Mouse (Mus musculus): ENCODE data around the gene Vmn2r19. TPM values are rescaled to one million over a fixed set of nuclear protein-coding genes. Genes with fewer than 3 reads are reported as not detected.

The Vmn2r19 gene
- total and polyA plus RNA-seq, 3 experiments: not detected

DNA sequence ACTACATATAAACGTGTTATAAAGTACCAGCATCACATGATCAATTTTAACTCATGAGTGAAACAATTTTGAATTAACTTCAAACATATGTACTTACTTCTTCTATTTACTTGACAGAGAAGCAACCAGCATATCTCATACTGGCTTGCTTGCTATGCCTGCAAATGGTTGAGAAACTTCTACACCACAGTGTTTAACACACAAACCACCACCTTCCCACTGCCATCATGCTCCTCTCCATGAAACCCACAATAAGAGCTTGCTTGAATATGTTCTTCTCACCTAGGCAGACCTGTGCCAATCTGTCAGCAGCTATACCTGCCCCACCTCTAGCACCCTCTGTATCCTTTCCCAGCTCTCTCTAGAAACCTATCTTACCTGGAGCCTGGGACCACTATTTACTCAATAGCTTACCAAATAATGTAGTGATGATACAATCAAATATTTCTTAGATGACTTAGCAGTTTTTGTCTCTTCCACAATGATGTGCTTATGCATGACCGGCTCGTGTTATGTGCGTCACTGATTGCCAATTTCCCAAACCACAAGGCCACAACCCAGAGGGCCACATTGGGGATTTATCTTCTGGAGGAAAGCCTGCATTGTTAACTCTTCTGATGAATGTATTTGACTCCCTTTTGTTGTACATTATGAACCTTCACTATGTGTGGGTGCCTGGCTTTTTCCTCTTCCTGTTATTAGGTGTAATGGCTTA, 48.1 kb upstream of the Vmn2r19 start:
- TF ChIP-seq POLR2AphosphoS5 (IDR thresholded peaks at IDR 0.05; ENCODE audit: borderline replicate concordance, low read depth, low read length) (no peak), USF2 (IDR thresholded peaks at IDR 0.05; ENCODE audit: borderline replicate concordance in 1 of 2, insufficient read depth in 1 of 2, low read depth in 1 of 2, low read length in 2 of 2) (no peak), EP300 (IDR thresholded peaks at IDR 0.05; ENCODE audit: low read depth in 1 of 2, low read length in 2 of 2) (peak in 1 of 2 experiments; percentile 33; a peak in 1 of 4 replicates), UBTF (IDR thresholded peaks at IDR 0.05; ENCODE audit: borderline replicate concordance, insufficient read depth, low read depth, low read length) (no peak), HCFC1 (IDR thresholded peaks at IDR 0.05; ENCODE audit: low read depth, low read length) (no peak), GATA1 (IDR thresholded peaks at IDR 0.05; ENCODE audit: low read depth, low read length) (0 out of 2 replicates have a peak, but pooled peaks have one; percentile 8), MAX (IDR thresholded peaks at IDR 0.05; ENCODE audit: low read length) (no peak)
- peak; percentile 32 for DNase-seq (ENCODE audit: low read depth, low spot score)
- no peak overlapping the region for H3K4me3 ChIP-seq (ENCODE audit: control insufficient read depth in 1 of 2, insufficient read depth in 1 of 2, low read depth in 2 of 2, low read length in 2 of 2)
- H3K9ac ChIP-seq (ENCODE audit: control insufficient read depth, low read depth, low read length, poor library complexity, severe bottlenecking): no peak overlapping the region
- H3K27me3 ChIP-seq (ENCODE audit: control insufficient read depth in 1 of 2, insufficient read depth in 2 of 2, low read length in 2 of 2): no peaks in the 10 kb centered on the region
- H3K36me3 ChIP-seq (ENCODE audit: control insufficient read depth in 1 of 2, insufficient read depth in 2 of 2, low read length in 2 of 2): peaks cover 0 to 20% of the 10 kb centered on the region in 2 experiments; a peak in 2 of 4 replicates
- no peak overlapping the region for H3K27ac ChIP-seq (ENCODE audit: control insufficient read depth, low read depth, low read length)
- peaks cover 7 to 16% of the 10 kb centered on the region in 2 experiments for H3K4me1 ChIP-seq (ENCODE audit: control insufficient read depth in 1 of 2, insufficient read depth in 2 of 2, low read length in 2 of 2)
- no peaks in the 10 kb centered on the region for H3K79me2 ChIP-seq (ENCODE audit: control insufficient read depth, insufficient read depth, low read length, poor library complexity)
- no peaks in the 10 kb centered on the region for H3K9me3 ChIP-seq (replicated peaks; ENCODE audit: insufficient read depth, low read length)

DNA sequence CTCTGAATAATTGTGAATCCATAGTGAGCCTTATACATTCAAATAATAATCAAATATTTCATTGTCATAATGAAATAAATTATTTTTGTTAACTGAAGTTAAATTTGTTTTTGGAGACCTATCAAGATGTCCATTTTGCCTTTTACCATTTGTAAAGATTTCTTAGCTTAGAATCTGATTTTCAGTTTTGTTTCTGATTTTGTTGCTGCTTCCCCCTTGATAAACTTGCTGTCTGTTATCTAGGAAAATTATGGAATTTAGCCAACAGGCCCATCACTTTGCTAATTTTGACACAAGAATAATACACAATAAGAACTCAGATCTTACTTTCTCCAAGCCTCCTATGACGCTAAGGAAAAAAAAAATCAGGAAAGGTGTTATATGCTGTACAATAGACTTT, 47.3 kb upstream of the Vmn2r19 start:
- Histone ChIP-seq H3K4me3 (ENCODE audit: control insufficient read depth in 1 of 2, insufficient read depth in 1 of 2, low read depth in 2 of 2, low read length in 2 of 2) (no peak overlapping the region), H3K4me1 (ENCODE audit: control insufficient read depth in 1 of 2, insufficient read depth in 2 of 2, low read length in 2 of 2) (peaks cover 13 to 20% of the 10 kb centered on the region in 2 experiments), H3K79me2 (ENCODE audit: control insufficient read depth, insufficient read depth, low read length, poor library complexity) (no peaks in the 10 kb centered on the region), H3K27ac (ENCODE audit: control insufficient read depth, low read depth, low read length) (no peak overlapping the region), H3K36me3 (ENCODE audit: control insufficient read depth in 1 of 2, insufficient read depth in 2 of 2, low read length in 2 of 2) (peaks cover 0 to 27% of the 10 kb centered on the region in 2 experiments; a peak in 2 of 4 replicates), H3K9ac (ENCODE audit: control insufficient read depth, low read depth, low read length, poor library complexity, severe bottlenecking) (no peak overlapping the region), H3K27me3 (ENCODE audit: control insufficient read depth in 1 of 2, insufficient read depth in 2 of 2, low read length in 2 of 2) (no peaks in the 10 kb centered on the region), H3K9me3 (replicated peaks; ENCODE audit: insufficient read depth, low read length) (no peaks in the 10 kb centered on the region)
- no peak for DNase-seq (ENCODE audit: low read depth, low spot score)
- TF ChIP-seq GABPA (IDR thresholded peaks at IDR 0.05; ENCODE audit: low read depth, low read length) (no peak), GATA1 (IDR thresholded peaks at IDR 0.05; ENCODE audit: low read depth, low read length) (no peak), ZNF384 (IDR thresholded peaks at IDR 0.05; ENCODE audit: low read depth, low read length) (no peak), MYB (IDR thresholded peaks at IDR 0.05; ENCODE audit: low read depth, low read length) (no peak), CTCF (IDR thresholded peaks at IDR 0.05 in 2 of 3, conservative IDR thresholded peaks at IDR 0.05 in 1 of 3; ENCODE audit: control insufficient read depth in 1 of 3, insufficient read depth in 1 of 3, low read depth in 2 of 3, low read length in 3 of 3, poor library complexity in 1 of 3, severe bottlenecking in 1 of 3) (no peak), POLR2A (IDR thresholded peaks at IDR 0.05; ENCODE audit: control insufficient read depth in 1 of 2, insufficient read depth in 1 of 2, low read depth in 1 of 2, low read length in 2 of 2, poor library complexity in 1 of 2) (no peak), SMC3 (IDR thresholded peaks at IDR 0.05; ENCODE audit: low read depth, low read length) (no peak), ETS1 (IDR thresholded peaks at IDR 0.05; ENCODE audit: low read depth, low read length) (0 out of 2 replicates have a peak, but pooled peaks have one; percentile 14), ZKSCAN1 (IDR thresholded peaks at IDR 0.05; ENCODE audit: low read depth, low read length) (no peak), ZMIZ1 (IDR thresholded peaks at IDR 0.05; ENCODE audit: low read depth, low read length) (no peak), ELF1 (IDR thresholded peaks at IDR 0.05; ENCODE audit: low read depth, low read length) (no peak), HCFC1 (IDR thresholded peaks at IDR 0.05; ENCODE audit: low read depth, low read length) (no peak), RCOR1 (IDR thresholded peaks at IDR 0.05; ENCODE audit: low read depth, low read length) (peak; percentile 87), MAX (IDR thresholded peaks at IDR 0.05; ENCODE audit: low read length) (no peak), SIN3A (IDR thresholded peaks at IDR 0.05; ENCODE audit: low read length) (no peak), TCF12 (IDR thresholded peaks at IDR 0.05; ENCODE audit: low read depth, low read length) (peak; percentile 51; the same call in 1 of the 2 replicates), MAZ (IDR thresholded peaks at IDR 0.05; ENCODE audit: low read depth, low read length) (no peak), JUND (IDR thresholded peaks at IDR 0.05; ENCODE audit: low read depth, low read length) (no peak), E2F4 (IDR thresholded peaks at IDR 0.05; ENCODE audit: borderline replicate concordance, low read depth, low read length) (no peak), EP300 (IDR thresholded peaks at IDR 0.05; ENCODE audit: low read depth in 1 of 2, low read length in 2 of 2) (peak in 1 of 2 experiments; percentile 37; a peak in 1 of 4 replicates)
